Comparison of ENCODE assay signal across 26 mouse cellular contexts in genomic region chr16:27683826-27684225, GRCm38 (mm10).
DNase-seq lines count a peak whose midpoint lies in the region; ATAC-seq lines count a peak whose summit lies in the region.
"Had no signal": no experiment of that assay in that cellular context is flagged by ENCODE, and none has a peak within 500 bp of the region (broad histone marks: within the 10 kb centered on the region; RNA-seq: fewer than 3 reads in every experiment).

No protein-coding gene starts in this region.

- no peaks in the 10 kb centered on the region for H3K4me1 ChIP-seq in neural tube, embryonic 13.5 days (replicated peaks)
- H3K4me1 ChIP-seq: forebrain, embryonic 10.5 days; heart, embryonic 12.5 days; hindbrain, embryonic 10.5 days; kidney, embryonic 15.5 days; limb, embryonic 10.5 days had no signal

- H3K36me3 ChIP-seq in neural tube, embryonic 13.5 days: no peaks in the 10 kb centered on the region
- H3K36me3 ChIP-seq: forebrain, embryonic 10.5 days; heart, embryonic 12.5 days; hindbrain, embryonic 10.5 days; kidney, embryonic 15.5 days; limb, embryonic 10.5 days had no signal

- H3K9ac ChIP-seq in neural tube, embryonic 13.5 days: no peak overlapping the region
- H3K9ac ChIP-seq: heart, embryonic 12.5 days; kidney, embryonic 15.5 days; liver, postnatal 0 days had no signal

- peak; percentile 9 for DNase-seq in gastrocnemius, adult 18-20 months (ENCODE audit: low spot score)
- no peak for DNase-seq in gastrocnemius, postnatal 36 days
- DNase-seq in neural tube, embryonic 10.5 days (ENCODE audit: extremely low spot score, low spot score): no peak
- peak; percentile 3 to 6 for DNase-seq in left cerebral cortex, postnatal 14 days (ENCODE audit: low spot score in 2 of 2)
- DNase-seq in skeletal muscle tissue, adult 2 months (ENCODE audit: low read depth, low spot score): peak; percentile 45
- no peak for DNase-seq in layer of hippocampus, adult 18-20 months (ENCODE audit: low spot score in 2 of 2)
- DNase-seq: adrenal gland, postnatal 25 days; cerebellum, adult 9-11 months; gastrocnemius, postnatal 14 days; heart, adult 18-20 months; heart, postnatal 10 days; kidney, postnatal 4 days; liver, postnatal 0 days; spleen, adult 18-20 months; thymus, postnatal 25 days had no signal

- H3K27ac ChIP-seq in neural tube, embryonic 13.5 days (replicated peaks): 0 out of 2 replicates have a peak overlapping the region, but pooled peaks have one; percentile 1
- H3K27ac ChIP-seq: forebrain, embryonic 10.5 days; hindbrain, embryonic 10.5 days; kidney, embryonic 15.5 days; limb, embryonic 10.5 days; macrophage had no signal

- WGBS in neural tube, embryonic 13.5 days: 60% methylated on average over 3 of the region's 3 CpGs

- no peak overlapping the region for H3K4me2 ChIP-seq in neural tube, embryonic 13.5 days
- H3K4me2 ChIP-seq: heart, embryonic 12.5 days; kidney, embryonic 15.5 days had no signal

- no peaks in the 10 kb centered on the region for H3K27me3 ChIP-seq in neural tube, embryonic 13.5 days
- H3K27me3 ChIP-seq: heart, embryonic 12.5 days; kidney, embryonic 15.5 days had no signal

- H3K4me3 ChIP-seq in neural tube, embryonic 13.5 days: no peak overlapping the region
- H3K4me3 ChIP-seq: forebrain, embryonic 10.5 days; heart, embryonic 12.5 days; hindbrain, embryonic 10.5 days; kidney, embryonic 15.5 days; limb, embryonic 10.5 days had no signal

- H3K9me3 ChIP-seq in neural tube, embryonic 13.5 days: no peaks in the 10 kb centered on the region
- H3K9me3 ChIP-seq: forebrain, embryonic 10.5 days; heart, embryonic 12.5 days; hindbrain, embryonic 10.5 days; kidney, embryonic 15.5 days; limb, embryonic 10.5 days had no signal

- ATAC-seq in neural tube, embryonic 13.5 days (ENCODE audit: low read depth): 0 out of 2 replicates have a peak, but pooled peaks have one; percentile 19
- ATAC-seq: forebrain, embryonic 16.5 days; intestine, postnatal 0 days; liver, postnatal 0 days; lung, postnatal 0 days; midbrain, embryonic 16.5 days had no signal

- intact Hi-C loops in gastrocnemius, postnatal 36 days (cut with DNase I): no loop called here
- intact Hi-C loops in left cerebral cortex, postnatal 14 days (cut with DNase I): no loop called here

Comparison
In these comparisons a context has a peak if more than half of its experiments do, and no peak if none do; other contexts are left out.
1. DNase-seq: peak in gastrocnemius, adult 18-20 months (single experiment), left cerebral cortex, postnatal 14 days (2 of 2) and skeletal muscle tissue, adult 2 months (single experiment); none in gastrocnemius, postnatal 36 days (0 of 2), neural tube, embryonic 10.5 days (single experiment) and layer of hippocampus, adult 18-20 months (0 of 2).